Mouse (Mus musculus) lung, embryonic 14.5 days (tissue): ENCODE results near the gene 6030468B19Rik. TPM values are rescaled to one million over a fixed set of nuclear protein-coding genes. Genes with fewer than 3 reads are reported as not detected.
A peak's percentile ranks its signal among the peaks of the same experiment; 100 is the strongest.

Experiments used
- ATAC-seq: fragments of 200-750 bp; cut with Nextera tagmentation; 2 replicates; pipeline ENCODE4 v1.8.0; 2017; ENCODE audit warnings: mild to moderate bottlenecking, moderate TSS enrichment, moderate library complexity; ENCODE audit not compliant: insufficient read depth
- DNase-seq: peaks from one replicate; pipeline ENCODE4 v3.0.0-alpha.2; 2015
- H3K27ac ChIP-seq: fragments of 300-500 bp; sonication (generic); 2 replicates; pipeline ENCODE4 v1.5.1; 2014; ENCODE audit warnings: low read depth, mild to moderate bottlenecking, moderate library complexity
- H3K27me3 ChIP-seq: fragments of 300-500 bp; sonication (generic); 2 replicates; pipeline ENCODE4 v1.6.1; 2014; ENCODE audit warnings: low read length, control low read depth; ENCODE audit not compliant: insufficient read depth
- H3K36me3 ChIP-seq: fragments of 300-500 bp; sonication (generic); 2 replicates; pipeline ENCODE4 v1.6.1; 2014; ENCODE audit warnings: control low read depth; ENCODE audit not compliant: insufficient read depth
- H3K4me1 ChIP-seq: fragments of 300-500 bp; sonication (generic); 2 replicates; pipeline ENCODE4 v1.6.1; 2014; ENCODE audit warnings: antibody characterized with exemption, control low read depth; ENCODE audit not compliant: insufficient read depth
- H3K4me2 ChIP-seq: fragments of 300-500 bp; sonication (generic); 2 replicates; pipeline ENCODE4 v1.6.1; 2014; ENCODE audit warnings: mild to moderate bottlenecking
- H3K4me3 ChIP-seq: fragments of 300-500 bp; sonication (generic); 2 replicates; pipeline ENCODE4 v1.5.1; 2014; ENCODE audit warnings: low read depth, low read length
- H3K9ac ChIP-seq: fragments of 300-500 bp; sonication (generic); 2 replicates; pipeline ENCODE4 v1.6.1; 2014
- H3K9me3 ChIP-seq: fragments of 300-500 bp; sonication (generic); 2 replicates; pipeline ENCODE4 v1.6.1; 2016; ENCODE audit warnings: low read depth, low read length, control low read depth
- CTCF ChIP-seq: IDR thresholded peaks from 2 replicates; pipeline ENCODE4 v1.5.1; 2016; ENCODE audit warnings: antibody characterized with exemption, low read depth
- WGBS: fragments of 180-500 bp; shearing (Covaris S2); extraction: QIAGEN DNeasy Blood & Tissue Kit; methylation state at CpG from one replicate; pipeline ENCODE4 v1.1.7; 2014; 5-methylcytosine and 5-hydroxymethylcytosine counted together
- polyA plus RNA-seq: library from polyadenylated mRNA; unstranded; fragments of >200 nt; fragmentation: Nextera tagmentation; extraction: Ambion mirVana; gene quantifications from 2 replicates; pipeline ENCODE4 v1.2.1, GENCODE M21; 2014

6030468B19Rik gene
- polyA plus RNA-seq, 1 experiment from 2014 or later = 0.22 TPM

GRCm38 (mm10) chr11:117778851-117779433 is 18.5 kb upstream of the 6030468B19Rik start:
- TF ChIP-seq CTCF = no peak
- ATAC-seq = no peak

GRCm38 (mm10) chr11:117779434-117780198 is 17.8 kb upstream of the 6030468B19Rik start:
- peak; percentile 43 for ATAC-seq
- Histone ChIP-seq H3K4me3 (peak overlapping the region; percentile 50), H3K9me3 (no peaks in the 10 kb centered on the region), H3K27me3 (no peaks in the 10 kb centered on the region), H3K4me2 (peak overlapping the region; percentile 98), H3K9ac (peak overlapping the region; percentile 57), H3K36me3 (0 out of 2 replicates have a peak, but pooled peaks cover 6% of the 10 kb centered on the region), H3K4me1 (peaks cover 28% of the 10 kb centered on the region), H3K27ac (peak overlapping the region; percentile 89)
- DNase-seq = peak; percentile 77
- TF ChIP-seq CTCF = no peak
- 3% methylated on average over 38 of the region's 38 CpGs for WGBS

More at GRCm38 (mm10) chr11:117778851-117779433, 18.5 kb upstream of the 6030468B19Rik start:
- Histone ChIP-seq H3K27me3 (no peaks in the 10 kb centered on the region), H3K4me1 (peaks cover 28% of the 10 kb centered on the region), H3K9ac (peak overlapping the region; percentile 57), H3K9me3 (no peaks in the 10 kb centered on the region), H3K4me2 (peak overlapping the region; percentile 98), H3K4me3 (peak overlapping the region; percentile 50), H3K36me3 (0 out of 2 replicates have a peak, but pooled peaks cover 6% of the 10 kb centered on the region), H3K27ac (peak overlapping the region; percentile 89)
- peak; percentile 40 for DNase-seq
- 51% methylated on average over 12 of the region's 12 CpGs for WGBS

GRCm38 (mm10) chr11:117780199-117780515 is 17.3 kb upstream of the 6030468B19Rik start:
- Histone ChIP-seq H3K4me1 (peaks cover 28% of the 10 kb centered on the region), H3K27me3 (no peaks in the 10 kb centered on the region), H3K4me3 (peak overlapping the region; percentile 50), H3K9me3 (no peaks in the 10 kb centered on the region), H3K36me3 (0 out of 2 replicates have a peak, but pooled peaks cover 6% of the 10 kb centered on the region), H3K9ac (peak overlapping the region; percentile 57), H3K27ac (peak overlapping the region; percentile 89), H3K4me2 (peak overlapping the region; percentile 98)
- TF ChIP-seq CTCF = no peak
- WGBS = 2% methylated on average over 17 of the region's 17 CpGs
- DNase-seq (no peak), ATAC-seq (no peak; the same call in 1 of the 2 replicates)

GRCm38 (mm10) chr11:117780582-117781111 is 16.8 kb upstream of the 6030468B19Rik start:
- Histone ChIP-seq H3K4me3 (peak overlapping the region; percentile 50), H3K27me3 (no peaks in the 10 kb centered on the region), H3K4me2 (peak overlapping the region; percentile 98), H3K36me3 (0 out of 2 replicates have a peak, but pooled peaks cover 6% of the 10 kb centered on the region), H3K4me1 (peaks cover 28% of the 10 kb centered on the region), H3K27ac (peak overlapping the region; percentile 89), H3K9ac (peak overlapping the region; percentile 57), H3K9me3 (no peaks in the 10 kb centered on the region)
- peak; percentile 89 for DNase-seq
- ATAC-seq = peak; percentile 73
- TF ChIP-seq CTCF = no peak; the same call in 1 of the 2 replicates
- 2% methylated on average over 19 of the region's 19 CpGs for WGBS

- TF ChIP-seq CTCF = no peak
- peak overlapping the region; percentile 57 for H3K9ac ChIP-seq
- WGBS = 15% methylated on average over 18 of the region's 18 CpGs
- H3K4me2 ChIP-seq = peak overlapping the region; percentile 98
- H3K4me1 ChIP-seq = peaks cover 28% of the 10 kb centered on the region
- DNase-seq = peak; percentile 67
- peak overlapping the region; percentile 89 for H3K27ac ChIP-seq
- peak overlapping the region; percentile 50 for H3K4me3 ChIP-seq
- no peaks in the 10 kb centered on the region for H3K9me3 ChIP-seq
- no peak for ATAC-seq
- H3K27me3 ChIP-seq = no peaks in the 10 kb centered on the region
- 0 out of 2 replicates have a peak, but pooled peaks cover 6% of the 10 kb centered on the region for H3K36me3 ChIP-seq
These were observed 16.1 kb upstream of the 6030468B19Rik start for GRCm38 (mm10) chr11:117781199-117781821.

GRCm38 (mm10) chr11:117781993-117782704 is 15.3 kb upstream of the 6030468B19Rik start, which contains the start of the genes Tmc8 and Tmc6:
Tmc8 (plus strand) TSS chr11:117782076.
Tmc6 (minus strand) TSS chr11:117782198.
- no peak for ATAC-seq

More at GRCm38 (mm10) chr11:117781993-117782704, 15.3 kb upstream of the 6030468B19Rik start, which contains the start of the genes Tmc8 and Tmc6:
- peaks cover 28% of the 10 kb centered on the region for H3K4me1 ChIP-seq
- WGBS = 45% methylated on average over 24 of the region's 24 CpGs
- H3K36me3 ChIP-seq = 0 out of 2 replicates have a peak, but pooled peaks cover 6% of the 10 kb centered on the region
- peak within 1 kb of the TSS; percentile 98 for H3K4me2 ChIP-seq
- peak; percentile 39 for DNase-seq
- H3K27ac ChIP-seq = peak within 1 kb of the TSS; percentile 89
- no peaks in the 10 kb centered on the region for H3K9me3 ChIP-seq
- H3K9ac ChIP-seq = peak within 1 kb of the TSS; percentile 57
- no peaks in the 10 kb centered on the region for H3K27me3 ChIP-seq
- no peak for TF ChIP-seq CTCF
- peak within 1 kb of the TSS; percentile 50 for H3K4me3 ChIP-seq
